Mouse (Mus musculus) gastrocnemius, postnatal 10 days (tissue): ENCODE data around the gene Syt15. TPM values are rescaled to one million over a fixed set of nuclear protein-coding genes. Genes with fewer than 3 reads are reported as not detected.
A peak's percentile ranks its signal among the peaks of the same experiment; 100 is the strongest.

Experiments
- DNase-seq: peaks from one replicate; pipeline ENCODE4 v3.0.0; 2021; ENCODE audit warnings: mixed read lengths
- long read RNA-seq, 2 experiments: library from polyadenylated mRNA; stranded (forward); transcript quantifications; one replicate each; pipeline ENCODE4 v2.0.0; 2021
- total RNA-seq, 2 experiments: library from RNA; stranded (reverse); gene quantifications; 2 replicates each; pipeline ENCODE4 v1.2.3; 2021

Gene Syt15
- total RNA-seq, result 1 to 10 TPM in 1 of 2 experiments, under 1 TPM in 1; 0.89 to 1.6 TPM
- long read RNA-seq, experiment 1, partial matches to known transcripts, result 0 of 1 reads
- long read RNA-seq, experiment 1, other reads (novel, unspliced or antisense), result 0 of 1 reads
- long read RNA-seq, experiment 2, result 0 reads

- DNase-seq, result no peak
These were observed at the start of gene Syt15 for GRCm38 (mm10) chr14:34219295-34219694. Gene Syt15, plus strand, starts transcription at chr14:34219595.

- DNase-seq, result no peak
These were observed 48.3 kb upstream of the Syt15 start for GRCm38 (mm10) chr14:34171107-34171506.

- no peak for DNase-seq
These were observed 40.0 kb upstream of the Syt15 start for GRCm38 (mm10) chr14:34179351-34179750.

- DNase-seq, result no peak
These were observed 36.3 kb upstream of the Syt15 start for GRCm38 (mm10) chr14:34183101-34183500.

GRCm38 (mm10) chr14:34188629-34189028 is 30.8 kb upstream of the Syt15 start:
- peak; percentile 54 for DNase-seq

GRCm38 (mm10) chr14:34190361-34190760 is 29.0 kb upstream of the Syt15 start:
- DNase-seq, result no peak

- no peak for DNase-seq
These were observed 25.5 kb upstream of the Syt15 start for GRCm38 (mm10) chr14:34193879-34194278.

- DNase-seq, result no peak
These were observed 23.9 kb upstream of the Syt15 start for GRCm38 (mm10) chr14:34195466-34195865.

GRCm38 (mm10) chr14:34196706-34197105 is 22.7 kb upstream of the Syt15 start:
- DNase-seq, result no peak

- peak; percentile 41 for DNase-seq
These were observed 18.6 kb upstream of the Syt15 start for GRCm38 (mm10) chr14:34200738-34201230.

GRCm38 (mm10) chr14:34201231-34202035 is 18.0 kb upstream of the Syt15 start, which contains the start of gene Gprin2:
Gene Gprin2, minus strand, starts transcription at chr14:34201653.
- peak; percentile 52 for DNase-seq

- DNase-seq, result no peak
These were observed 11.4 kb upstream of the Syt15 start for GRCm38 (mm10) chr14:34207996-34208395.

GRCm38 (mm10) chr14:34208651-34209050 is 10.7 kb upstream of the Syt15 start:
- peak; percentile 51 for DNase-seq

GRCm38 (mm10) chr14:34209080-34209479 is 10.3 kb upstream of the Syt15 start:
- no peak for DNase-seq

- no peak for DNase-seq
These were observed 9.5 kb upstream of the Syt15 start for GRCm38 (mm10) chr14:34209942-34210341.

GRCm38 (mm10) chr14:34215451-34216127 is 3.8 kb upstream of the Syt15 start:
- no peak for DNase-seq

GRCm38 (mm10) chr14:34219786-34220198 is 397 bp downstream of the Syt15 start:
- DNase-seq, result peak; percentile 14

- no peak for DNase-seq
These were observed 1.0 kb downstream of the Syt15 start for GRCm38 (mm10) chr14:34220426-34220825.

- DNase-seq, result no peak
These were observed 2.2 kb downstream of the Syt15 start for GRCm38 (mm10) chr14:34221416-34222077.

GRCm38 (mm10) chr14:34223362-34223898 is 4.0 kb downstream of the Syt15 start:
- DNase-seq, result no peak

- DNase-seq, result no peak
These were observed 6.6 kb downstream of the Syt15 start for GRCm38 (mm10) chr14:34225986-34226385.

GRCm38 (mm10) chr14:34226566-34226965 is 7.2 kb downstream of the Syt15 start:
- no peak for DNase-seq
